Mouse (Mus musculus): ENCODE measurements at regions not wholly inside any gene's neighbourhood (a gene's known extent, or its start where the extent isn't known, plus 50 kb on each side); places are given as distances from the start of the nearest gene placed in this dataset.
"Not testable (repeated sequence)": the region's sequence is repeated elsewhere in the genome, so short reads cannot be mapped to it uniquely, and the experiment has no call there.

DNA sequence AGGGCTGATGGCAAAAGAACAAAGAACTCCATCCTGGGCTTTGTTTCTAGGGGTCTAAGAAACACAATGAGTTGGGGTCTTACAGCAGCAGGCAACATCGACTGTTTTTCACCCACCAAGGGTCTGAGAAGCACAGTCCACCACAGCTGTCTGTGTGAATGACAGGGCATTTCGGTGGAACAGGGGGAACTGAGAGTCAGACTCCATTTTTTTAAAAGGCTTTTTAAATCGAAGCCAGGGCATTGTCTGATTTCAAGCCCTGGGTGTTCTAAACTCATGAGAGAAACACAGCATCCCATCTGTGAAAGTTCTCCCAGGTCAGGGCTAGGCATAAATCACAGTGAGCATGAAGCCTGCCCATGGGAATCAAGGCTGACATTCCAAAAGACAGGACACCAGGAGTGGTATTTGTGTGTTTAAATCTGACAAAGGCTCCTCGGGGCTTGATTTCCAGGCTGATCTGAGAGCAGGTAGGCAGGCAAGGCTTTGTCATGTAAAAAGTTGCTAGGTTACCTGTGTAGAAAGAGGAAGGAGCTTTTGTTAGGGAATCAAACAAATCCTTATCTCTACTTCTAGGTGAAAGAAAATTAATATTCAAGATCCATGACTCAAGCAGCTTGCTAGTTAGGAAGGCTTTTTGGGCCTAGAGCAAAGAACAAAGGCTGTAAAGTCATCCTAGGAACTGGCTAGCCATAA lies 184.8 kb upstream of the Gm10324 start:
- not testable (repeated sequence) for DNase-seq

- DNase-seq = not testable (repeated sequence)
Measured at GRCm38 (mm10) chr13:65950250-65950649, 169.1 kb upstream of the Gm10324 start.

DNA sequence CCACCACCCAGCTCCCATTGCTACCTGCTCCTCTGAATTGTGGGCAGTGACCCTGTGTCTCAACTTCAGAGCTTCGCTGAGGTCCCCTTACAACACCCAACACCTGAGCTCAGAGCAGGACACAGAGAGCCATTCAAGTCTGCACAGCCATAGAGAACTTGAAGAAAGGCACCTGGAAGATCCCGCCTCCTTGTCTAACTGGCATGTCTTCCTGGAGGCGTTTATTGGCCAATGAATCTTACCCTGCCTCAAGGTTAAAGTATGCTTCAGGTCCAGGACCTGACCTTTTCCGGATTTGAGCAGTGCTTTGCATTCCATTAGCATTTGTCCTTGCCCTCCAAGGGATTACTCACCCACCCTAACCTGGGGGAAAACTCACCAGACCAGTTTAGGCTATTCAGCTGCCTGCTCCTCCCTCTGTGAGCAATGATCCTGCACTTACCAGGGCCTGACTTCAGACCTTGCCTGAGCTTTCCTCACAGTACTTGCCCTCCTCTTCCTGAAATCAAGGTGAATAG lies 128.4 kb upstream of the Gm10324 start:
- DNase-seq = not testable (repeated sequence)

- peak in 1 of 2 experiments; percentile 2 for DNase-seq
Measured at GRCm38 (mm10) chr13:66007505-66007904, 111.8 kb upstream of the Gm10324 start.

GRCm38 (mm10) chr13:66031942-66032341 lies 87.4 kb upstream of the Gm10324 start:
- DNase-seq = not testable (repeated sequence)

GRCm38 (mm10) chr13:66062676-66063075 lies 56.7 kb upstream of the Gm10324 start:
- DNase-seq = not testable (repeated sequence)

DNA sequence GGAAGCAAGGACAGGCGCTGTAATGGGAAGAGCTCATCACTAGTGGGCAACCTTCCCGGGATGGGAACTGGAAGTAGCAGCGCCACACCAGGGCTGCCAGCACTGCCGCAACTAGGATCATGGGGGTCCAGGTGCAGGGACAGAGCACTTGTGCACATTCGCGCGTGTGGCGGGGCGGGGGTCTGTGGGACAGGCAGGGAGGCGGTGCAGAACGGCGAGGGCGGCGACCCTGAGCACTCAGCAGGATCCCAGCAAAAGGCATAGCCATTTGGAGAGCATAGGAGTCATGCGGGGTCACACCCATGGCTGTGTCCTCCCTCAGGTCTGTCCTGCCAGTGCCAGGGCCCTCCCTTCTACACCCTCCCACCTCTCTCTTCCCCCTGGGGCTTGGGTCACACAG lies 56.0 kb upstream of the Gm10324 start:
- not testable (repeated sequence) for DNase-seq
